Mouse (Mus musculus) ES-Bruce4 (cell line): ENCODE measurements around the gene Cavin4. TPM values are rescaled to one million over a fixed set of nuclear protein-coding genes. Genes with fewer than 3 reads are reported as not detected.

Experiments used
- H3K27ac ChIP-seq: 2 replicates; pipeline ENCODE4 v1.5.1; 2012; ENCODE audit warnings: low read length, inconsistent platforms; ENCODE audit not compliant: insufficient read depth
- H3K27me3 ChIP-seq: 2 replicates; pipeline ENCODE4 v1.6.1; 2012; ENCODE audit warnings: mild to moderate bottlenecking, low read length, inconsistent platforms; ENCODE audit not compliant: control insufficient read depth, poor library complexity, insufficient read depth, severe bottlenecking
- H3K36me3 ChIP-seq: 2 replicates; pipeline ENCODE4 v1.6.1; 2012; ENCODE audit warnings: inconsistent platforms, mild to moderate bottlenecking, low read length, moderate library complexity; ENCODE audit not compliant: control insufficient read depth, poor library complexity, insufficient read depth, severe bottlenecking
- H3K4me1 ChIP-seq: one replicate; pipeline ENCODE4 v1.8.1; 2011; ENCODE audit warnings: low read length; ENCODE audit not compliant: control insufficient read depth, insufficient read depth
- H3K4me3 ChIP-seq: 2 replicates; pipeline ENCODE4 v1.5.1; 2011; ENCODE audit warnings: low read depth, mild to moderate bottlenecking, low read length
- H3K9ac ChIP-seq: 2 replicates; pipeline ENCODE4 v1.6.1; 2012; ENCODE audit warnings: low read depth, mild to moderate bottlenecking, inconsistent platforms; ENCODE audit not compliant: poor library complexity, severe bottlenecking
- H3K9me3 ChIP-seq: replicated peaks from 2 replicates; pipeline ENCODE4 v1.6.1; 2012; ENCODE audit warnings: mild to moderate bottlenecking, low read length, inconsistent platforms; ENCODE audit not compliant: control insufficient read depth, poor library complexity, insufficient read depth, severe bottlenecking
- CTCF ChIP-seq: IDR thresholded peaks from one replicate; pipeline ENCODE4 v1.8.1; 2011; ENCODE audit warnings: low read depth, low read length
- EP300 ChIP-seq: IDR thresholded peaks from 2 replicates; pipeline ENCODE4 v1.6.1; 2011; ENCODE audit warnings: low read depth, low read length; ENCODE audit not compliant: insufficient read depth
- POLR2A ChIP-seq: IDR thresholded peaks from one replicate; pipeline ENCODE4 v1.8.1; 2011; ENCODE audit warnings: low read length; ENCODE audit not compliant: insufficient read depth
- polyA plus RNA-seq: library from polyadenylated mRNA; stranded (reverse); fragments of >200 nt; gene quantifications from 2 replicates; pipeline ENCODE4 v1.2.4, GENCODE M21; 2011; ENCODE audit warnings: low read depth; ENCODE audit not compliant: missing spikeins, insufficient read depth, insufficient read length

Gene Cavin4
- polyA plus RNA-seq, 1 experiment: 4.7 TPM

- H3K27me3 ChIP-seq: no peaks in the 10 kb centered on the region
- no peaks in the 10 kb centered on the region for H3K4me1 ChIP-seq
- H3K9me3 ChIP-seq: peaks cover 19% of the 10 kb centered on the region
- H3K4me3 ChIP-seq: no peak overlapping the region; the same call in 1 of the 2 replicates
- H3K36me3 ChIP-seq: no peaks in the 10 kb centered on the region
- TF ChIP-seq CTCF: peak; percentile 27
- no peak for TF ChIP-seq POLR2A
- TF ChIP-seq EP300: no peak
- no peak overlapping the region for H3K9ac ChIP-seq
- no peak overlapping the region for H3K27ac ChIP-seq
These were observed 27.3 kb downstream of the Cavin4 start for GRCm38 (mm10) chr4:48690640-48691039.

GRCm38 (mm10) chr4:48691793-48692437 is 28.6 kb downstream of the Cavin4 start:
- Histone ChIP-seq H3K9ac (no peak overlapping the region), H3K9me3 (peaks cover 12% of the 10 kb centered on the region), H3K36me3 (no peaks in the 10 kb centered on the region), H3K4me1 (peaks cover 2% of the 10 kb centered on the region), H3K27me3 (no peaks in the 10 kb centered on the region), H3K4me3 (no peak overlapping the region), H3K27ac (no peak overlapping the region)
- peak; percentile 67 for TF ChIP-seq CTCF
- no peak for TF ChIP-seq EP300
- no peak for TF ChIP-seq POLR2A

GRCm38 (mm10) chr4:48692736-48693292 is 29.5 kb downstream of the Cavin4 start:
- no peak overlapping the region for H3K9ac ChIP-seq

GRCm38 (mm10) chr4:48696706-48697105 is 33.4 kb downstream of the Cavin4 start:
- TF ChIP-seq CTCF (no peak), EP300 (no peak), POLR2A (no peak)
- no peaks in the 10 kb centered on the region for H3K27me3 ChIP-seq
- peaks cover 2% of the 10 kb centered on the region for H3K4me1 ChIP-seq

More at GRCm38 (mm10) chr4:48692736-48693292, 29.5 kb downstream of the Cavin4 start:
- Histone ChIP-seq H3K36me3 (no peaks in the 10 kb centered on the region), H3K9me3 (peaks cover 5% of the 10 kb centered on the region), H3K27me3 (no peaks in the 10 kb centered on the region), H3K4me3 (no peak overlapping the region), H3K27ac (no peak overlapping the region), H3K4me1 (peaks cover 2% of the 10 kb centered on the region)
- TF ChIP-seq EP300: no peak
- no peak for TF ChIP-seq POLR2A
- TF ChIP-seq CTCF: no peak

GRCm38 (mm10) chr4:48697302-48697701 is 34.0 kb downstream of the Cavin4 start:
- Histone ChIP-seq H3K4me3 (no peak overlapping the region), H3K27ac (peak overlapping the region; percentile 97), H3K36me3 (no peaks in the 10 kb centered on the region), H3K4me1 (peaks cover 2% of the 10 kb centered on the region), H3K9me3 (peaks cover 2% of the 10 kb centered on the region), H3K9ac (no peak overlapping the region), H3K27me3 (no peaks in the 10 kb centered on the region)
- TF ChIP-seq POLR2A (no peak), EP300 (peak; percentile 92)

More at GRCm38 (mm10) chr4:48696706-48697105, 33.4 kb downstream of the Cavin4 start:
- Histone ChIP-seq H3K27ac (no peak overlapping the region), H3K36me3 (no peaks in the 10 kb centered on the region), H3K4me3 (no peak overlapping the region), H3K9me3 (peaks cover 5% of the 10 kb centered on the region), H3K9ac (no peak overlapping the region)

GRCm38 (mm10) chr4:48715865-48716650 is 52.7 kb downstream of the Cavin4 start:
- Histone ChIP-seq H3K36me3 (no peaks in the 10 kb centered on the region), H3K4me1 (no peaks in the 10 kb centered on the region), H3K27me3 (no peaks in the 10 kb centered on the region), H3K9ac (no peak overlapping the region), H3K9me3 (no peaks in the 10 kb centered on the region), H3K27ac (no peak overlapping the region), H3K4me3 (no peak overlapping the region)
- TF ChIP-seq POLR2A (no peak), CTCF (no peak), EP300 (no peak)
